Mouse (Mus musculus) lung, embryonic 15.5 days (tissue): ENCODE results near the gene Nedd9. TPM values are rescaled to one million over a fixed set of nuclear protein-coding genes. Genes with fewer than 3 reads are reported as not detected.
A peak's percentile ranks its signal among the peaks of the same experiment; 100 is the strongest.

Experiments
- ATAC-seq: fragments of 200-750 bp; cut with Nextera tagmentation; 2 replicates; pipeline ENCODE4 v1.8.0; 2017; ENCODE audit warnings: moderate number of reproducible peaks, borderline replicate concordance; ENCODE audit not compliant: low FRiP score, low TSS enrichment; ENCODE audit errors: extremely low read depth
- H3K27ac ChIP-seq: fragments of 300-500 bp; sonication (generic); 2 replicates; pipeline ENCODE4 v1.5.1; 2015; ENCODE audit warnings: moderate library complexity, mild to moderate bottlenecking, inconsistent platforms
- H3K27me3 ChIP-seq: fragments of 300-500 bp; sonication (generic); 2 replicates; pipeline ENCODE4 v1.6.1; 2015; ENCODE audit warnings: inconsistent platforms
- H3K36me3 ChIP-seq: fragments of 300-500 bp; sonication (generic); 2 replicates; pipeline ENCODE4 v1.6.1; 2015; ENCODE audit warnings: inconsistent platforms
- H3K4me1 ChIP-seq: fragments of 300-500 bp; sonication (generic); 2 replicates; pipeline ENCODE4 v1.6.1; 2015; ENCODE audit warnings: inconsistent platforms
- H3K4me2 ChIP-seq: fragments of 300-500 bp; sonication (generic); 2 replicates; pipeline ENCODE4 v1.6.1; 2015; ENCODE audit warnings: inconsistent platforms, mild to moderate bottlenecking, moderate library complexity
- H3K4me3 ChIP-seq: fragments of 300-500 bp; sonication (generic); 2 replicates; pipeline ENCODE4 v1.5.1; 2015; ENCODE audit warnings: mild to moderate bottlenecking, inconsistent platforms
- H3K9ac ChIP-seq: fragments of 300-500 bp; sonication (generic); 2 replicates; pipeline ENCODE4 v1.6.1; 2015; ENCODE audit warnings: inconsistent platforms
- H3K9me3 ChIP-seq: fragments of 300-500 bp; sonication (generic); 2 replicates; pipeline ENCODE4 v1.6.1; 2016; ENCODE audit warnings: inconsistent platforms
- WGBS: fragments of 180-500 bp; shearing (Covaris S2); methylation state at CpG from one replicate; pipeline ENCODE4 v1.1.7; 2015; 5-methylcytosine and 5-hydroxymethylcytosine counted together
- polyA plus RNA-seq: library from polyadenylated mRNA; unstranded; fragments of >200 nt; fragmentation: Nextera tagmentation; extraction: Ambion mirVana; gene quantifications from 2 replicates; pipeline ENCODE4 v1.2.1, GENCODE M21; 2015

Gene Nedd9
- polyA plus RNA-seq, 1 experiment from 2014 or later: 76.3 TPM

DNA sequence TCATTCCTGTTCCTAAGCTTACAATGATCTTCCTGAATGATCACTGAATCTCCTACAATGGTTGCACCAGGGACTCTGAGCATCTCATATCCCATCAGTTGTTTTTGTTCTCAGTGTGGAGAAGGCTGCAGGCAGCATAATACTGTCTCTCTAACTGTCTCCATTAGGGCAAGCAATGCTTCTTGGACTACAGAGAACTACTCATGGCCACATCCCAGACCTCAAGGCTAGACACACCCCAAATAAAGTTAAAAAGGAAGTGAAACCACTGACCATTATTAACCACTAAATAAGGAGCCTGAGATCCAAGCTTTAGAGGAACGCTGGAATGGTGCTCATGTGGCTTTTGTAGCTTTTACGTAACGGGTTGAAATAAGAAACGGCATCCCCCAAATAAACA, 20.5 kb downstream of the Nedd9 start:
- H3K4me1 ChIP-seq: peaks cover 10% of the 10 kb centered on the region
- no peaks in the 10 kb centered on the region for H3K36me3 ChIP-seq
- no peak overlapping the region for H3K4me3 ChIP-seq
- peak overlapping the region; percentile 72 for H3K27ac ChIP-seq
- no peak overlapping the region for H3K4me2 ChIP-seq
- WGBS: 77% methylated on average over 4 of the region's 4 CpGs
- no peak for ATAC-seq
- H3K27me3 ChIP-seq: no peaks in the 10 kb centered on the region
- no peak overlapping the region for H3K9ac ChIP-seq
- no peaks in the 10 kb centered on the region for H3K9me3 ChIP-seq

DNA sequence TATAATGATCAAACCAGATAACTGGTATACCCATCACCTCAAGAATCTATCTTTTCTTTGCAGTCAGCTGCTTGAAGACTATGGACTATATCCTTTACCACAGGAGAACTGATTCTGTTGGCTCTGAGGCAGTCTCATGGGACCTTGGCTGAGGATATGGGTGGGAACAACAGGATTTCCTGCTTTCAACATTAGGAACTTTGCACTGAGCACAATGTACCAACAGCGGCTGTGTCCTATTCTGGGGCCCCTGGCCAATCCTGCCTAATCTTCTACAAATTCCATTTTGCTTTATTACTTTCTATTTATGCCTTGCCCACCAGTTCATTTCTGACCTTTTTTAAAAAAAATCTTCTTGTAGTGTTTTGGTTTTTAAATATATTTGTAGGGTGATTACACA, 21.0 kb downstream of the Nedd9 start:
- peak overlapping the region; percentile 72 for H3K27ac ChIP-seq
- no peak for ATAC-seq
- H3K9ac ChIP-seq: no peak overlapping the region
- no peak overlapping the region for H3K4me3 ChIP-seq
- no peak overlapping the region for H3K4me2 ChIP-seq
- no peaks in the 10 kb centered on the region for H3K36me3 ChIP-seq
- H3K4me1 ChIP-seq: peaks cover 10% of the 10 kb centered on the region
- WGBS: 81% methylated on average over 1 of the region's 1 CpGs
- no peaks in the 10 kb centered on the region for H3K9me3 ChIP-seq
- no peaks in the 10 kb centered on the region for H3K27me3 ChIP-seq

DNA sequence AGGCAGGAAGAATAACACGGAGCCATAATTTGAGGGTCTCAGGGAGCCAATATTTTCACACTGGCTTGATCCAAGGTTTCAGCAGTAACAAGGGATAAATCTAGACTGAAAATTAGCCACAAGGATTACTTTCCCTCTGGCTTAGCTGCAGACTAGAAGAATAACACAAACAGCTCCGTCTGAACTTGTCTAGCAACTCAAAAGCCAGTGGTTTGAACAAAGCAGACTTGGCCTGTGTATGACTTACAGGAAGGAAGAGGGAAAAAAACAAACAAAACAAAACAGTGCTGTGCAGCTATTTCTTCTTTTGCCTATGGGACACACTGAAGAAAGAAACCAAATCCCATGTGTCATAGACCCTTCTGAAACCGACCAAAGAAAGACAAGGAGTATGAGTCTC, 25.7 kb downstream of the Nedd9 start:
- Histone ChIP-seq H3K27me3 (no peaks in the 10 kb centered on the region), H3K4me2 (no peak overlapping the region), H3K9me3 (no peaks in the 10 kb centered on the region), H3K4me1 (peaks cover 31% of the 10 kb centered on the region), H3K9ac (no peak overlapping the region), H3K27ac (no peak overlapping the region), H3K4me3 (no peak overlapping the region), H3K36me3 (no peaks in the 10 kb centered on the region)
- 57% methylated on average over 3 of the region's 3 CpGs for WGBS
- ATAC-seq: no peak

DNA sequence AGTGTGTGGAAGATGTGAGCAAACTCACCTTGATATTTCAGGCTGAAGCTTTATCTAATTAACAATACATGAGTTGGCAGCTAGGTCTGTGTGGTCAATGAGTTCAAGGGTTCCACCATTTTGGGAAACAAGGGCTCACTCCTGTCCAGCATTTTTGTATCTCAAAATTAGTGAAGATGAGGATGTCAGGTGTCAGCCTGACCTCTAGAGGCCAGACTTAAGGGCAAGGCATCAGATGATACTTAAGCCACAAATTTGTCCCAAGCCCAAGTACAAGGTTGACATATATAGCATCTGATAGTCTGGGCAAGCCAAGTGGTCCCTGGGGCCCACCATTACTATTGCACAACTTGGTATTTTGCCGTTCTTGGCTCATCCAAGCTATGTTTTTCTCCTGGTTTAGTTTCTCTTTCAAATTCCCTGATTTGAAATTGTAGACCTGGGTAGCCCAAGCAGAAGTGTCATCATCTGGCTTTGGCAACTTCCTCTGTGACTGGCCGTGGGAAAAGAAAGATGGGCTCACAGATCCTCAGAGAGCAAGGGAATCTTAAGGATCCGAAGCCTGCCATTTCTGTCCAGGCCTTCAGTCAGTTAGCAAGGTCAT, 27.4 kb downstream of the Nedd9 start:
- 82% methylated on average over 3 of the region's 3 CpGs for WGBS
- H3K4me1 ChIP-seq: peaks cover 44% of the 10 kb centered on the region

DNA sequence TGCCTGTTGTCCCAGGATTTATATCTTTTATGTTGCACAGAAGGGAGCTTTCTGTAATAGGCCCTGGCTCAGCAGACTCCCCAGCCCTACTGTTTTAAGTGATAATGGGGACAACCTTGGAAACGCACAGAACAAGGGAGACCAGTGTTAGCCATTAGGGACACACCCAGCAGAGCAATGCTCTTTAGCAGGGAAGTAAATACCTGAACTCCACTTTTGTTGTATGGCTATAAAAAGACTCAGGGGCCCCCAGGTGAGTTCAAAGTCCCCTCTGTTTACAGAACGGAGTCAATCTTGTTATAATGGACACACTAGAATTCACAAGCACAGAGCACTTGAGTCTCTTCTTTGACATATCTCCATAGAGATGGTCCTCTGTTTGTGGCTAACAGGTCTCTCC, 28.5 kb downstream of the Nedd9 start:
- H3K4me1 ChIP-seq: peaks cover 54% of the 10 kb centered on the region
- H3K9me3 ChIP-seq: no peaks in the 10 kb centered on the region
- H3K4me3 ChIP-seq: no peak overlapping the region
- H3K36me3 ChIP-seq: no peaks in the 10 kb centered on the region
- no peaks in the 10 kb centered on the region for H3K27me3 ChIP-seq
- no peak overlapping the region for H3K4me2 ChIP-seq
- ATAC-seq: no peak
- WGBS: 57% methylated on average over 2 of the region's 2 CpGs
- no peak overlapping the region for H3K9ac ChIP-seq
- peak overlapping the region; percentile 86 for H3K27ac ChIP-seq

More for the DNA sequence above, 27.4 kb downstream of the Nedd9 start:
- Histone ChIP-seq H3K9ac (no peak overlapping the region), H3K4me3 (no peak overlapping the region), H3K27me3 (no peaks in the 10 kb centered on the region), H3K9me3 (no peaks in the 10 kb centered on the region), H3K4me2 (no peak overlapping the region), H3K27ac (no peak overlapping the region), H3K36me3 (no peaks in the 10 kb centered on the region)
- no peak for ATAC-seq

DNA sequence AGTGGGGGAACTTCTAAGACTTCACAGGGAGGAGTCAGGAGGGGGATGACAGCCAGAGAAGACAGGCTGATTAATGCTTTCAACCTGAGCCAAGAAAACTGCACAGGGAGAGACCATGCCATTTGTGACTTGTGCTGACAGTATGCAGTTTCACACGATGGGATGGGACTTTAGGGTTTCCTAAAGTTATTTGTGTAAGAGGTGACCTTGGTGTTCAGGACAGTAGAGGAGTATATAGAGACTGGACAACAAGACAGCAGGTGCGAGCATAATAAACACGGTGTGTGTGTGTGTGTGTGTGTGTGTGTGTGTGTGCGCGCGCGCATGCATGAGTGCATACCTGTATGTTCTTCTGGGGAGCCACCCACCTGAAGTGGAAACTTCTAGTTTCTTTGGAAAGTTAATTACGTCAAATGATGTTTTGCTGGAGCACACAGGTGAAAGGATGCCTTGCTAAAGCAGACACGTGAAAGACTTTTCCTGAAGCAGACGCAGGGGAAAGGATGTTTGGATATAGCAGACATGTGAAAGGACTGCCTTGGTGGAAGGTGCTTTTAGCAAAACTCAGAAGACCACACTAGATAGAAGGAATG, 29.3 kb downstream of the Nedd9 start:
- H3K9ac ChIP-seq: no peak overlapping the region
- 68% methylated on average over 10 of the region's 10 CpGs for WGBS
- H3K27me3 ChIP-seq: no peaks in the 10 kb centered on the region
- ATAC-seq: peak; percentile 29
- H3K36me3 ChIP-seq: no peaks in the 10 kb centered on the region
- no peak overlapping the region for H3K4me2 ChIP-seq
- H3K4me1 ChIP-seq: peaks cover 62% of the 10 kb centered on the region
- H3K4me3 ChIP-seq: no peak overlapping the region
- peak overlapping the region; percentile 86 for H3K27ac ChIP-seq
- H3K9me3 ChIP-seq: no peaks in the 10 kb centered on the region

DNA sequence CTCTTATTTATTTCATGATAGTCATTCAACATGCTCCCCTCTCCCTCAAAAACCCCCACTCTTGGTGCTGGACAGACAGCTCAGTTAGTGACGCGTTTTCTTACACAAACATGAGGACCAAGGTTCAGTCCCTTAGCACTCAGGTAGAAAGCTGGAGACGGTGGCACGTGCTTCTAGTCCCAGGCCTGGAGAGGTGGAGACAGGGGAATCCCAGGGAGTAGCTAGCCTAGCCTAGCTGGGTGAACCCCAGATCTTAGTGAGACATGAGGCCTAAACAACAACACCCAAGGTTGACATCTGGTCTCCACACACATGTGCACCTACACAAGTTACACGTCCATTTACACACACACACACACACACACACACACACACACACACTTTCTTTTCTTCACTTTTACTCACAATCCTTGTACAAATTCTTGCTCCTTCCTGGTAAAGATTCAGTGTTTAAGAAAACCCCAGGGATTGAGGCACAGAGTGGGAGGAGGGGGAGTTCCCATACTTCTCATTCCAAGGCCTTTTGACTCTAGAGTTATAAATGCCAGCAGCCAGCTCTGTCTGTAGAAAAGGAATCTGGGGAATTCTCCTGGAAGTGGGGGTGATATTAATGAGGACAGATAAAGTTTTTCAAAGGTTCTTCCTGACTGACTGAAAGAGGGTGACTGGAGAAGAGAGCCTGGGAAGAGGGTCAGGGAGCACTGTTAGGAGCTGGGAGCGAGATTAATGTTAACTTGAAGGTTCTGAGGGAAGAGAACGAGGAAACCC, 29.9 kb downstream of the Nedd9 start:
- peak overlapping the region; percentile 86 for H3K27ac ChIP-seq
- H3K9me3 ChIP-seq: no peaks in the 10 kb centered on the region
- peak; percentile 40 for ATAC-seq
- WGBS: 34% methylated on average over 7 of the region's 7 CpGs
- no peaks in the 10 kb centered on the region for H3K36me3 ChIP-seq
- H3K9ac ChIP-seq: no peak overlapping the region
- H3K4me3 ChIP-seq: no peak overlapping the region
- no peak overlapping the region for H3K4me2 ChIP-seq
- no peaks in the 10 kb centered on the region for H3K27me3 ChIP-seq
- H3K4me1 ChIP-seq: peaks cover 62% of the 10 kb centered on the region

DNA sequence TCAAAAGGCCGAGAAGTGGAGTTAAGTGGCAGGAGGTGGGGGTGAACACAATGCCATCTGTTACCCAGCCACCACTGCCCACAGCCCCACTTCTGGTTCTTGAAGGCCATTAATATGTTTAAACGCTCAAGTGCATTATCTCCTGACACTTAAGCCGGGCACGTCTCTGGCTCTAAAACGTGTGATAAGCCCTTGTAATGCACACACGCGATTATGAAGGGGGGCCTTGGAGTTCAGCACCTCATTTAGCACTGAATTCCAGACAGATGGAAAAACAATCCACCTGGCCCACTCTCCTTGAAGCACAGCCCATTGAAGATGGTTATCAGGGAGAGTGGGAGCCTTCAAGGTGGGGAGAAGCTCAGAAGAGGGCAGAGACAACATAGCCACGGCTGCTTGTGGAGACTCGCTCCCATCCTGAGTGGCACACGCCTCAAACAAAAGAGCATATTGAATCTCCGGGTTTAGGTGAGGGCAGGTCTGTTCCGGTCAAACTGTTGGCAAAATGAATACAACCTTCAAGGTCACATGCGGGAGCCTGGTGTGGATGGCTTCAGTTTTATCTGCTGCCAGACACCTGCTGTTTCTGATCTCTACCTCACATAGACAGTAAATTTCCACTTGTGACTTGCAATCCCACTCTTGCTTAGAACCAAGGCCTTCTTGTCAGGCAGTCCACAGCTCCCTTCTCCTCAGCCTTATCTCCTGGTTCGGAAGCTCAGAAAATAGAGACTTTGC, 30.7 kb downstream of the Nedd9 start:
- H3K4me2 ChIP-seq: 0 out of 2 replicates have a peak overlapping the region, but pooled peaks have one; percentile 10
- no peaks in the 10 kb centered on the region for H3K9me3 ChIP-seq
- H3K36me3 ChIP-seq: no peaks in the 10 kb centered on the region
- no peak overlapping the region for H3K9ac ChIP-seq
- H3K4me1 ChIP-seq: peaks cover 62% of the 10 kb centered on the region
- H3K4me3 ChIP-seq: no peak overlapping the region
- H3K27me3 ChIP-seq: no peaks in the 10 kb centered on the region
- 30% methylated on average over 14 of the region's 14 CpGs for WGBS
- 0 out of 2 replicates have a peak, but pooled peaks have one; percentile 33 for ATAC-seq
- H3K27ac ChIP-seq: peak overlapping the region; percentile 86

DNA sequence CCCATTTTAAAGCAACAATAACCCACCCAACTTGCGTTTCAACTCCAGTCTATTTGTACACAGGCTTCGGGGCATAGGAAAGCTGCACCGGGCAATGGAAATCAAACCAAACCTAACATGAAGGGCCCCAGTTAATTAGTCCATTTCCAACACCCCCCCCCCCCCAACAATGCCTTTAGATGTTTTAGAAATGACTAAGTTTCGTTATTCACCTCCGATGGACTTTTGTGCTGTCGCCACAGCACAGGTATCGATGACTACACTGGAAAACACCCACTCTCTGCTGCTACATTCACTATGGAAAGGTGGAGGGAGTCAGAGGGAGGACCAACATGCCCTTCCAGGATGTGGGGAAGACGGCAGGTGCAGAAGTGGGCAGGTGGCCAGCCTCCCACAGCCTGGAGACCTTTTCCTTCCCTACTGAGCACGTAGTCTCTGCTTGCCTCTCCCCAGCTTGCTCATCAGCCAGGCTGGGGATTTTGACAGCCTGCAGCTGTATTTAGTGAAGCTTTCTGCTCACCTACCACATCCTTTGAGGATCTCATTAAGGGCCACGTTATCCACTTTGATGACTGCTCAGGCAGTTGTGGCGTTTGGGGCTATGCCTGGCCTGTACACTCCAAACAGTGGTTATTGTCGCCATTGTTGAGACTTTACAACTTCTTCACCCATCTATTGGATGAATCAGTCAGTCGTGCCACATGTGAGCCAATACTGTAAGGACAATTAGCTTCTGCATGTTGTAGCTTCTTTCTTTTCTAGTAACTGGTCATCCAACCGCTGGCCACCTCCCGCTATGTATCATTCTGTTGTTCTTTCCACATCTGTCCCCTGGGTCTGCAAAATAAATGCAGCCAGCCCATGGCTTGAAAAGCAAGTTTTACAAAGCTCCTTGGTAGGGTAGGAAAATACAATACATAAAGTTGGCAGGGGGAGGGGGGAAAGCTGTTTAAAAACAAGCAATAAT, 33.7 kb downstream of the Nedd9 start:
- Histone ChIP-seq H3K36me3 (no peaks in the 10 kb centered on the region), H3K9me3 (no peaks in the 10 kb centered on the region), H3K27ac (no peak overlapping the region), H3K4me1 (peaks cover 52% of the 10 kb centered on the region), H3K4me2 (no peak overlapping the region), H3K9ac (no peak overlapping the region), H3K4me3 (no peak overlapping the region), H3K27me3 (no peaks in the 10 kb centered on the region)
- 74% methylated on average over 15 of the region's 15 CpGs for WGBS
- no peak for ATAC-seq

DNA sequence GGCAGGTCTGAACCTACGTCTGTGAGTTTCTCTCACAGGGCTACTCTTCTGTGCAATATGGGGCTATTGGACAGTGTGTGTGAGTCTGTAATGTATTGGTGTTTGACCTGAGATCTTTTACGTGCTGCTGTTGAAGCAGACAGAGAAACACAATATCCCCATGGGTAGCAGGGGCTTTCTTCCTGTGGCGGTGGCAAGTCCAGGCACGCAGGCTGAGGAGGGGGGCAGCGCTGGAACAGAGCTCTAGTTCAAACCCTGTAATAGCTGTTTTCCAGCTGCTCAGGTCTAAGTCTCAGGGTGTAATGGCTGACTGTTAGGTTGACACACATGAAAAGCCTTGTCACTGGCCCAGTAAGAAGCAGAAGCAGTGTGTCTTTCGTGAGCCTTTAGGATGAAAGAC, 36.3 kb downstream of the Nedd9 start:
- no peak overlapping the region for H3K4me3 ChIP-seq
- H3K4me2 ChIP-seq: no peak overlapping the region
- WGBS: 63% methylated on average over 6 of the region's 6 CpGs
- no peaks in the 10 kb centered on the region for H3K27me3 ChIP-seq
- H3K27ac ChIP-seq: no peak overlapping the region
- H3K9me3 ChIP-seq: no peaks in the 10 kb centered on the region
- no peaks in the 10 kb centered on the region for H3K36me3 ChIP-seq
- peaks cover 25% of the 10 kb centered on the region for H3K4me1 ChIP-seq
- no peak for ATAC-seq
- no peak overlapping the region for H3K9ac ChIP-seq

DNA sequence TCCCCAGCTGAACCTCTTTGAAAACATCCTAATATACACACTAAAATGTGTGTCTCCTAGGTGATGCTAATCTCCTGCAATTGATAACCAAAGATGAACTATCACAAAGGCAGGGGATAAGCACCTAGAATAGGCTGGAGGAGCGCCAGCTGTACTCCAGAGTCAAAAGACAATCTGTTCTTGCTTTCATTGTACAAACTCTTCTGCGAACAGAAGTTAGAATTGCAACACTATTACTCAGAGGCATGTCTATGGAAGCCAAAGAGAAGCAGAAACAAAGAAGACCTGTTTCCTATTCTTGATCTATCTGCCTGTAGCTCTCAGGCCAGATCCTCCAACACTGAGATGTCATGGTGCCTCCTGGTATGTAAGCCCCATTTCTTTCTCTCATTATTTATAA, 38.0 kb downstream of the Nedd9 start:
- H3K4me1 ChIP-seq: 0 out of 2 replicates have a peak, but pooled peaks cover 12% of the 10 kb centered on the region
- no peaks in the 10 kb centered on the region for H3K36me3 ChIP-seq
- H3K27ac ChIP-seq: no peak overlapping the region
- ATAC-seq: no peak
- no peak overlapping the region for H3K9ac ChIP-seq
- H3K9me3 ChIP-seq: no peaks in the 10 kb centered on the region
- H3K4me3 ChIP-seq: no peak overlapping the region
- WGBS: 70% methylated on average over 2 of the region's 2 CpGs
- no peak overlapping the region for H3K4me2 ChIP-seq
- H3K27me3 ChIP-seq: no peaks in the 10 kb centered on the region
